Mouse (Mus musculus): ENCODE measurements around the gene Klhdc7a.
"Not testable (repeated sequence)": the region's sequence is repeated elsewhere in the genome, so short reads cannot be mapped to it uniquely, and the experiment has no call there.

Gene Klhdc7a

DNA sequence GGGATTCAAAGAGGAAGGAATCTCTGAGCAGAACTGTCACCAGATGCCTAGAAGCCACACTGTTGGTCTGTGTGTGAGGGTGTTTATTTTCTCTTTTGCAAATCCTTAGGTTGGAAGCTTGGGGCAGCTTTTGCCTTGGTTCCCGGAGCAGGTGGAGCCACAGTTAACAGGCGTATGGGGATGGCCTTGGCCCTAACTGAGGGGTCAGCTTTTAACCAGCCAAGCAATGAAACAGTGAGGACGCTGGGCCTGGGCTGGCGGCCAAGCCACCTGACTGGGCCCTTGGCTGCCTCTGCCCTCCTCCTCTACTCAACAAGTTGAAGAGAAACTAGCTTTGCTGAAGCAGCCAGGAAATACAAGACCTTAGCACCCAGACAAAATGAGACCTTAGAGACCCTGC lies at the start of gene Klhdc7a:
Gene Klhdc7a, minus strand, starts transcription at position 105 of the 400 bp plus-strand sequence.
- no peak for DNase-seq (ENCODE audit: low read depth, low spot score)

- DNase-seq (ENCODE audit: low read depth, low spot score), result no peak
Observed at GRCm38 (mm10) chr4:140015916-140016315, 48.1 kb upstream of the Klhdc7a start.

DNA sequence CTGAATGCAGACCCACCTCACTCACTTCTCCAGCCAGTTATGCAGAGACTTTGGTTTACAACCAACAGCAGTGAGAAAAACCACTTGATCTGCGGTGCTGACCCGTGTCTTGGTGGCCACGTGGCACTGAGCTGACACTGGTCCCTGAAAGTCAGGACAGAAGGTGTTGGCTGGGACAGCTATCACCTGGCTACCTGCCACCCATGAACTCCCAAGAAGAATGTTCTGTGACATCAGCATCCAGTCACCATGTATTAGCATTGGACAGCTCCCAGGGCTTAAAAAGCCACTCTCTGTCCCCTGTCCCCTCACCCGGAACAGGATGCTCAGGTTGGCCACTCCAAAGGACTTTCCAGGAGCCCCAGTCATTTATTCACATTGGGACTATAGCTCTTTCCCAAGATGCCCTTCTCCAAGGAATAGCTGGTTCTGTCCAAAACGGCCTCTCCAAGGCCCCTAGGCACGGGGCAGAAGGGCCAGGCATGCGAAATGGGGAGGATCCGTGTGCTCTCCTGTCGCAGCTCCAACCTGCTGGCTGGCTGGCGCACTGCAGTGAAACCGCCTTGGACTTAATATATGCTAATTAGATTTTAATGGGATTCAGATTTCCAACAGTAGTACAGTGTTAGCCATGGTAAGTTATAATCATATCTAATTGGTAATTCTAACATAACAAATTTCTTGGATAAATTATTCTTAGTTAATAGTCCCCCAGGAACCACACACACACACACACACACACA lies 43.1 kb upstream of the Klhdc7a start:
- no peak for DNase-seq (ENCODE audit: low read depth, low spot score)

GRCm38 (mm10) chr4:140004932-140005331 lies 37.1 kb upstream of the Klhdc7a start:
- DNase-seq (ENCODE audit: low read depth, low spot score), result no peak

DNA sequence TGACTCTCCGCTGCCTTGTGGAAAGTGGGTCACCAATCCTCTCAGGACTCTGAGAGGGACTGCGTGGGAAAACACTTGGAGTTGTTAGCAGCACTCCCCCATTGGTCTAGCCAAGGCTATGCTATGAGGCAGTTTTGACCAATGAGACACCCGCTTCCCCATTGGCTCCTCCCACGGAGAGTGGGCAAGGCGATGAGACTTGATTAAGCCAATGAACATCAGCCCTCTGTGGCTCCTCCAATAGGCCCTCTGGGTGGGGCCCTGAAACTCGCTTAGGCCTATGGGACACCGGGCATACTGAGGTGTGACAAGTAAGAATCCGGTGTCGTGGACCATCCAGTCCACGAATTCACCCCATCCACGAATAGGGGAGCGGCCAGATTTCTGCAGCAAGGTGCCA lies 36.3 kb upstream of the Klhdc7a start:
- DNase-seq (ENCODE audit: low read depth, low spot score), result no peak

- no peak for DNase-seq (ENCODE audit: low read depth, low spot score)
Observed at GRCm38 (mm10) chr4:140002069-140002468, 34.2 kb upstream of the Klhdc7a start.

- DNase-seq (ENCODE audit: low read depth, low spot score), result no peak
Observed at GRCm38 (mm10) chr4:140000911-140001310, 33.1 kb upstream of the Klhdc7a start.

- no peak for DNase-seq (ENCODE audit: low read depth, low spot score)
Observed at GRCm38 (mm10) chr4:139999033-139999432, 31.2 kb upstream of the Klhdc7a start.

DNA sequence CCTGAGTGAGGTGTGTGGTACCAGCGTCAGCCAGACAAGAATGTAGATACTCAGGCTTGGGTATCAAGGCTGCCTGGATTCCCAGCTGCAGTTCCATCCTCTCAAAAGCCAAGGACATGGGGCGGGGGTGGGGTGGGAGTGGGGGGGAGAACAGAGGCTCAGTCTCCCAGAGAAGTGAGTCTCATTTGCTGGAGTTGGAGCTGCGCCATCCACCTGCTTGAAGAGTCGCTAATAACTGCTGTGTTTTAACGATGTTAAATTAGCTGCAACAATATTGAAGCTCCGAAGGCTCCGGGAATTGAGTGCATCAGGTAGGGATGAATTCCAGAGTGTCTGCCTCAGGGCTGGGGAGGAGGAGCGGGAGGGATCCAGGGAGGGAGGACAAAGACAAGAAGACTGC lies 27.8 kb upstream of the Klhdc7a start:
- DNase-seq (ENCODE audit: low read depth, low spot score), result no peak

DNA sequence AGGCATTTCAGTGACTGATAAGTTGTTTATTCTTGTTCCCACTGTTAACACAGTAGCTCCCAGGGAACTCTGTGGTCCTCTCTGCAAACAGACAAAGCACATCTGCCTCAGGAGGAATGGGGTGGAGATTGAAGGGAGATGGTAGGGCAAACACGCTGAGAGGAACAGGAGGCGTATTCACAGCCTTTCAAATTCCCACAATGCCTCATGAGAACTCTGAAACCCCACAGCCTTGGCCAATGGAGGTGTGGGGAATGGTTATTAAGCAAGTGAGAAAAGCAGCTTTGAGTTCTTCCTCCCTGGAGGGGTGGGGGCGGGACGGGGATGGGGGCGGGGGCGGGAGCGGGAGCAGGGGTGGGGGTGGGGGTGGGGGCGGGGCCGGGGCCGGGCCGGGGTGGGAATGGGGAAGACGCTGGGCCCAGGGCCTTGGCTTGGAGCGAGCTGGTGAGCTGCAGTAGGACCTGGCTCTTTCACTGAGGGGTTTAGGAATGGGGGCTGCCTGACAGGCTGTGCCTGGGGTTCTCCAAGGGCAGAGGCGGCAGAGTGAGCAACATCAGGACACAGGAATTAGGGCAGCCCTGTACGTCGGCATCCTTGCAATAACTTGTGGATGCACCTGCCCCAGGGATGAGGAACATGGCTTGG lies 25.4 kb upstream of the Klhdc7a start:
- DNase-seq (ENCODE audit: low read depth, low spot score), result no peak

DNA sequence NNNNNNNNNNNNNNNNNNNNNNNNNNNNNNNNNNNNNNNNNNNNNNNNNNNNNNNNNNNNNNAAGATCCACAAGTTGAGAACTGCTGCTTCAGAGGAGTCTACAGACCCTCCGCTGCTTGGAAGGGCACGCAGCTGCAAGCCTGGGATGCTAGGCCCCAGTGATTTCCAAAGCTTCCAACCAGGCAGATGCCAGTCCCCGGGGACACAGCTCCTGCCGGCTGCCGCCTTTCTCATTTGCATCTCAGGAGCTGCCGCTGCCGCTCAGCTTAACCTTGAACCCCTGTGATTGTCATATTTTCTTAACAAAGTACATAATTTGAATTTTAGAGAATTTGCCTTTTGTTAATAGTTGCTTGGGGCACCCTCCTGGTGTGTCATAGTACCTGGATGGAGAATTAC lies 19.1 kb upstream of the Klhdc7a start:
- no peak for DNase-seq (ENCODE audit: low read depth, low spot score)

GRCm38 (mm10) chr4:139978716-139979115 lies 10.9 kb upstream of the Klhdc7a start:
- DNase-seq (ENCODE audit: low read depth, low spot score), result no peak

GRCm38 (mm10) chr4:139977308-139977781 lies 9.5 kb upstream of the Klhdc7a start:
- DNase-seq (ENCODE audit: low read depth, low spot score), result no peak

DNA sequence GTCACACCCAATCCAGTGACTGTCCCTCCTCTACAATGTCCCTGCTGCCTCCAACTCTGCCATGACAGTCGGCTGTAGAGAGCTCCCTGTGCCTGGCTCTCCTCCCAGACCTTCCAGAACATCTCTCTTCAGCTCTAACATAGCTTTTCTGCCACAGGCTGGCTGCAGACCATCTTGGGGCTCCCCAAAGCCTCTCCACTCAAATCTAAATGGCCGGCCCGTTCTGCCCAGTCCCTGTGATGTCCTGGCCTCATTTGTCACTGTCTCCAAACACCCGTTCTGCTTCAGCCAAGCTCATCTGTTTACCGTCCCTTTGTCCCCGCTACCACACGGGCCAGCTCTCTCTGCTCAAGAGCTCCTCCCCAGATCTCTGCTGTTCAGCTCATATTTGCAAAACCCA lies 6.7 kb upstream of the Klhdc7a start:
- no peak for DNase-seq (ENCODE audit: low read depth, low spot score)

DNA sequence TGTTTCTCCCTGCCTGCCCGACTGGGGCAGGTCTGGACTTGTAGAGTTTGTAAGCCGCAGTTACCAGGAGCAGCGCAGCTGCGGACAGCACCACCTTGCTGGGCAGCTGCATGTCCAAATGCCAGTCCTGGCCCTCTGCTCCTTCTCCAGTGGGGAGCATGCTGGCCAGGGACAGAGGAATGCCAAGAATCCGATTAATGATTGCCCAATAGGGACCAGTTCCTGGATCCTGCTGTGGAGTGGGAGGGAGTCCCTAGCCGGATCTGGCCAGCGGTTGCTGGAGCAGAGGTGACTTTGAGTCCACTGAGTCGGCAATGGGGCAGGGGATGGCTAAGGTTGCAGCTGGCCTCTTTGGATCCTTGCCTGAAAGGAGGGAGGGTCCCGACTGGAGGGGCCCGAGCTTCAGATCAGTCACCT lies 343 bp downstream of the Klhdc7a start:
- no peak for DNase-seq (ENCODE audit: low read depth, low spot score)

DNA sequence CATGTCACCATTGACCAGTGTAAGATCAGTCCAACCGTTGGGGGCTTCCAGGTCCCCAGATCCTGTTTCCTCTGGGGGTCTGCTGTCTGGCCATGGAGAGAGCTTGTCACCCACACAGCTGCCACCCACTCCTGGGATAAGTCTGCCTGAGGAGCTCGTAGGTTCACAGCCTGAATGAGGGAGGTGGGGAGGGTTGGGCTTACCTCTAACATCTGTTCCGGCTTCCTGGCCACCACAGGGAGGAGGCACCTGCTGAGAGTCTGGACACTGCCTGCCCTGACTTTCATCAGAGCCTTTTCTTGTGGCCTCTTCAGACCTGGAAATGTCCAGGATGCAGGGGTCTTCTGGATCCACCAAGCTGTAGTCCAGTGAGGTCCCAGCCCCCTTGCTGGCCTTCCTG lies 845 bp downstream of the Klhdc7a start:
- DNase-seq (ENCODE audit: low read depth, low spot score), result no peak

- no peak for DNase-seq (ENCODE audit: low read depth, low spot score)
Observed at GRCm38 (mm10) chr4:139965596-139966185, 2.1 kb downstream of the Klhdc7a start.

- DNase-seq (ENCODE audit: low read depth, low spot score), result no peak
Observed at GRCm38 (mm10) chr4:139964406-139964805, 3.4 kb downstream of the Klhdc7a start.

GRCm38 (mm10) chr4:139963911-139964310 lies 3.9 kb downstream of the Klhdc7a start:
- DNase-seq (ENCODE audit: low read depth, low spot score), result no peak

DNA sequence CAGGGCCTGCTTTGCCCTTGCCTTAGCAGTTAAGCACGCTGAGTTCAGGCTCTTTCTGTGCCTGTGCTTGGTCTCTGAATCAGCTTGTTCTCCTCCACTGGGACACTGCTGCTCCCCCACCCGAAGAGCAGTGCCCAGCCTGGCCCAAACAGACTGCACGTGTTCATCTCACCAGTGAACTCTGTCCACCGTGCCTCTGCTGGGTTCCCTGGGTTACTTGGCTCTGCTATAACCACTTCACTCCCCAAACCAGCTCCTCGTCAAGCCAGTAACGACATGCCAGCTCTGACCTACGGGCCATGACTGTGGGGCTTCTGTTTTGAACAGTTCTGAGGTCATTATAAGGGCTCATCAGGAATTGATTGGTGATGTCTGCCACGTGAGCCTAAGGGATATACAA lies 4.8 kb downstream of the Klhdc7a start:
- DNase-seq (ENCODE audit: low read depth, low spot score), result no peak

- DNase-seq (ENCODE audit: low read depth, low spot score), result no peak
Observed at GRCm38 (mm10) chr4:139961816-139962215, 6.0 kb downstream of the Klhdc7a start.

DNA sequence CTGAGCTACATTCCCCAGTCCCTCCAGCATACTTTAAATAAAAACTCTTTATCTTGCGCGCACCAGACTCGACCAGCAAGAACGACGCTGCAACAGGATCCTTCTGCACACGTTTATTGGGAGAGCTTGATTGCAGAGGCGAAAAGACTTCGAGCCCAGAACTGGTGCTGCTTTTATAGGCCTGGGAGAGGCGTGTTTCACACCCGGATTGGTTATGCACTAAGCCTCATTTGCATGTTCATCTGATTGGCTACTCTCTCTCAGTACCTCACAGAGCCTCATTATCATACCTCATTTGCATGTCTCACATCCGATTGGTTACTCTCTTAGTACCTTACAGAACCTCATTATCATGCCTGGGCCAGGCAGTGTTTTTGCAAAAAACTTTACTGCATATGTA lies 6.5 kb downstream of the Klhdc7a start:
- DNase-seq (ENCODE audit: low read depth, low spot score), result not testable (repeated sequence)
